Mouse (Mus musculus): ENCODE data around the gene Dpep2nb. TPM values are rescaled to one million over a fixed set of nuclear protein-coding genes. Genes with fewer than 3 reads are reported as not detected.

The Dpep2nb gene
- polyA plus RNA-seq, 1 experiment from 2014 or later = not detected

- Histone ChIP-seq H3K27ac (ENCODE audit: low read depth, low read length) (no peak within 1 kb of the TSS), H3K9ac (ENCODE audit: low read length) (no peak within 1 kb of the TSS), H3K4me1 (ENCODE audit: control insufficient read depth, insufficient read depth, low read length) (no peaks in the 10 kb centered on the region), H3K36me3 (ENCODE audit: control insufficient read depth, insufficient read depth, low read length) (no peaks in the 10 kb centered on the region), H3K9me3 (replicated peaks; ENCODE audit: control insufficient read depth, low read length) (no peaks in the 10 kb centered on the region), H3K4me2 (ENCODE audit: low read length) (no peak within 1 kb of the TSS), H3K27me3 (replicated peaks; ENCODE audit: control insufficient read depth, insufficient read depth, low read length) (no peaks in the 10 kb centered on the region), H3K4me3 (ENCODE audit: low read depth, low read length) (no peak within 1 kb of the TSS)
- ATAC-seq (no peak), DNase-seq (ENCODE audit: low spot score) (no peak)
- WGBS = 89% methylated on average over 15 of the region's 15 CpGs
These were observed 26.4 kb downstream of the Dpep2nb start, which contains the start of gene Dpep3 for GRCm38 (mm10) chr8:105979325-105979724. Dpep3 (minus strand) TSS chr8:105979429.

DNA sequence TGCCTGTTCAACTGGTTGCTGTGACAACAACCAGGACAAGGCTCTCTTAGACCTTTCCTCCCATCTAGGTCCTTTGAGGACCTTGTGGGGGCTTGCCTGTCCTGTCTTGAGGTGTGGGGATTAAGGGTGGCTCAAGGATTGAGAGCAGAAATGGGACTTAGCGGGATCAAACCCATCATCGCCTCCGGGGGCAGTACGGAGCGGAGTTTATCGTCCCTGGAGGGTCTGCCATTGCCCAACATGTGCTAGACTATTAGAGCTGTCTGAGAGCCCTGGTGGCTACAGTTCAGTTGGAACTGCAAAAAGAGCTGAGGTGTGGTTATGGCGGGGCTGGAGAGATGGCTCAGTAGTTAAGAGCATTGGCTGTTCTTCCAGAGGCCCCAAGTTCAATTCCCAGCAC lies 30.4 kb downstream of the Dpep2nb start:
- no peak for ATAC-seq

GRCm38 (mm10) chr8:105971019-105971720 lies 34.6 kb downstream of the Dpep2nb start:
- H3K4me2 ChIP-seq (ENCODE audit: low read length) = no peak overlapping the region
- peaks cover 8% of the 10 kb centered on the region for H3K27me3 ChIP-seq (replicated peaks; ENCODE audit: control insufficient read depth, insufficient read depth, low read length)
- DNase-seq (ENCODE audit: low spot score) = no peak
- H3K9ac ChIP-seq (ENCODE audit: low read length) = no peak overlapping the region
- H3K36me3 ChIP-seq (ENCODE audit: control insufficient read depth, insufficient read depth, low read length) = no peaks in the 10 kb centered on the region
- WGBS = 73% methylated on average over 8 of the region's 8 CpGs
- no peaks in the 10 kb centered on the region for H3K9me3 ChIP-seq (replicated peaks; ENCODE audit: control insufficient read depth, low read length)
- H3K4me3 ChIP-seq (ENCODE audit: low read depth, low read length) = no peak overlapping the region
- no peak for ATAC-seq
- no peaks in the 10 kb centered on the region for H3K4me1 ChIP-seq (ENCODE audit: control insufficient read depth, insufficient read depth, low read length)
- H3K27ac ChIP-seq (ENCODE audit: low read depth, low read length) = no peak overlapping the region

More for the DNA sequence above, 30.4 kb downstream of the Dpep2nb start:
- Histone ChIP-seq H3K4me1 (ENCODE audit: control insufficient read depth, insufficient read depth, low read length) (no peaks in the 10 kb centered on the region), H3K27me3 (replicated peaks; ENCODE audit: control insufficient read depth, insufficient read depth, low read length) (no peaks in the 10 kb centered on the region), H3K4me2 (ENCODE audit: low read length) (no peak overlapping the region), H3K27ac (ENCODE audit: low read depth, low read length) (no peak overlapping the region), H3K9ac (ENCODE audit: low read length) (no peak overlapping the region), H3K36me3 (ENCODE audit: control insufficient read depth, insufficient read depth, low read length) (no peaks in the 10 kb centered on the region), H3K9me3 (replicated peaks; ENCODE audit: control insufficient read depth, low read length) (no peaks in the 10 kb centered on the region), H3K4me3 (ENCODE audit: low read depth, low read length) (no peak overlapping the region)
- DNase-seq (ENCODE audit: low spot score) = no peak
- WGBS = 58% methylated on average over 7 of the region's 7 CpGs

- no peak overlapping the region for H3K9ac ChIP-seq (ENCODE audit: low read length)
- no peak overlapping the region for H3K4me2 ChIP-seq (ENCODE audit: low read length)
- H3K27me3 ChIP-seq (replicated peaks; ENCODE audit: control insufficient read depth, insufficient read depth, low read length) = peaks cover 12% of the 10 kb centered on the region
- no peaks in the 10 kb centered on the region for H3K36me3 ChIP-seq (ENCODE audit: control insufficient read depth, insufficient read depth, low read length)
- WGBS = 89% methylated on average over 1 of the region's 1 CpGs
- no peaks in the 10 kb centered on the region for H3K9me3 ChIP-seq (replicated peaks; ENCODE audit: control insufficient read depth, low read length)
- H3K4me3 ChIP-seq (ENCODE audit: low read depth, low read length) = no peak overlapping the region
- no peaks in the 10 kb centered on the region for H3K4me1 ChIP-seq (ENCODE audit: control insufficient read depth, insufficient read depth, low read length)
- ATAC-seq (no peak), DNase-seq (ENCODE audit: low spot score) (no peak)
- no peak overlapping the region for H3K27ac ChIP-seq (ENCODE audit: low read depth, low read length)
These were observed 36.4 kb downstream of the Dpep2nb start for GRCm38 (mm10) chr8:105969367-105969766.

- H3K9me3 ChIP-seq (replicated peaks; ENCODE audit: control insufficient read depth, low read length) = no peaks in the 10 kb centered on the region
- no peaks in the 10 kb centered on the region for H3K36me3 ChIP-seq (ENCODE audit: control insufficient read depth, insufficient read depth, low read length)
- WGBS = 8% methylated on average over 19 of the region's 19 CpGs
- ATAC-seq (no peak), DNase-seq (ENCODE audit: low spot score) (no peak)
- H3K27ac ChIP-seq (ENCODE audit: low read depth, low read length) = no peak overlapping the region
- H3K9ac ChIP-seq (ENCODE audit: low read length) = no peak overlapping the region
- H3K4me2 ChIP-seq (ENCODE audit: low read length) = no peak overlapping the region; the same call in 1 of the 2 replicates
- H3K4me1 ChIP-seq (ENCODE audit: control insufficient read depth, insufficient read depth, low read length) = no peaks in the 10 kb centered on the region
- no peak overlapping the region for H3K4me3 ChIP-seq (ENCODE audit: low read depth, low read length)
- H3K27me3 ChIP-seq (replicated peaks; ENCODE audit: control insufficient read depth, insufficient read depth, low read length) = peaks cover 12% of the 10 kb centered on the region
These were observed 39.0 kb downstream of the Dpep2nb start for GRCm38 (mm10) chr8:105966692-105967311.

- peaks cover 12% of the 10 kb centered on the region for H3K27me3 ChIP-seq (replicated peaks; ENCODE audit: control insufficient read depth, insufficient read depth, low read length)
- H3K9me3 ChIP-seq (replicated peaks; ENCODE audit: control insufficient read depth, low read length) = no peaks in the 10 kb centered on the region
- no peaks in the 10 kb centered on the region for H3K36me3 ChIP-seq (ENCODE audit: control insufficient read depth, insufficient read depth, low read length)
- peak; percentile 70 for DNase-seq (ENCODE audit: low spot score)
- peak within 1 kb of the TSS; percentile 63 for H3K4me2 ChIP-seq (ENCODE audit: low read length)
- H3K9ac ChIP-seq (ENCODE audit: low read length) = peak within 1 kb of the TSS; percentile 55
- no peak within 1 kb of the TSS for H3K27ac ChIP-seq (ENCODE audit: low read depth, low read length)
- ATAC-seq = peak; percentile 90
- WGBS = under 1% methylated on average over 47 of the region's 47 CpGs
- no peaks in the 10 kb centered on the region for H3K4me1 ChIP-seq (ENCODE audit: control insufficient read depth, insufficient read depth, low read length)
- H3K4me3 ChIP-seq (ENCODE audit: low read depth, low read length) = peak within 1 kb of the TSS; percentile 44
These were observed 39.9 kb downstream of the Dpep2nb start, which contains the start of gene Slc12a4 for GRCm38 (mm10) chr8:105965905-105966341. Slc12a4 (minus strand) TSS chr8:105966097.

GRCm38 (mm10) chr8:105965266-105965904 lies 40.4 kb downstream of the Dpep2nb start:
- 3% methylated on average over 39 of the region's 40 CpGs for WGBS
- ATAC-seq (peak; percentile 82), DNase-seq (ENCODE audit: low spot score) (peak; percentile 16)
- H3K4me1 ChIP-seq (ENCODE audit: control insufficient read depth, insufficient read depth, low read length) = no peaks in the 10 kb centered on the region
- peak overlapping the region; percentile 55 for H3K9ac ChIP-seq (ENCODE audit: low read length)
- H3K9me3 ChIP-seq (replicated peaks; ENCODE audit: control insufficient read depth, low read length) = no peaks in the 10 kb centered on the region
- peaks cover 12% of the 10 kb centered on the region for H3K27me3 ChIP-seq (replicated peaks; ENCODE audit: control insufficient read depth, insufficient read depth, low read length)
- H3K27ac ChIP-seq (ENCODE audit: low read depth, low read length) = no peak overlapping the region
- peak overlapping the region; percentile 44 for H3K4me3 ChIP-seq (ENCODE audit: low read depth, low read length)
- peak overlapping the region; percentile 63 for H3K4me2 ChIP-seq (ENCODE audit: low read length)
- H3K36me3 ChIP-seq (ENCODE audit: control insufficient read depth, insufficient read depth, low read length) = no peaks in the 10 kb centered on the region

GRCm38 (mm10) chr8:105964506-105965265 lies 41.1 kb downstream of the Dpep2nb start:
- no peaks in the 10 kb centered on the region for H3K9me3 ChIP-seq (replicated peaks; ENCODE audit: control insufficient read depth, low read length)
- no peak overlapping the region; the same call in 1 of the 2 replicates for H3K4me3 ChIP-seq (ENCODE audit: low read depth, low read length)
- no peak for DNase-seq (ENCODE audit: low spot score)
- 72% methylated on average over 12 of the region's 12 CpGs for WGBS
- H3K9ac ChIP-seq (ENCODE audit: low read length) = no peak overlapping the region
- H3K36me3 ChIP-seq (ENCODE audit: control insufficient read depth, insufficient read depth, low read length) = no peaks in the 10 kb centered on the region
- H3K27ac ChIP-seq (ENCODE audit: low read depth, low read length) = no peak overlapping the region
- peak overlapping the region; percentile 63 for H3K4me2 ChIP-seq (ENCODE audit: low read length)
- no peak for ATAC-seq
- H3K27me3 ChIP-seq (replicated peaks; ENCODE audit: control insufficient read depth, insufficient read depth, low read length) = peaks cover 12% of the 10 kb centered on the region
- H3K4me1 ChIP-seq (ENCODE audit: control insufficient read depth, insufficient read depth, low read length) = no peaks in the 10 kb centered on the region
